Mouse (Mus musculus) embryonic fibroblast, embryonic 13.5 days (primary cell): ENCODE data around the gene B230104I21Rik.

Experiments
- CTCF ChIP-seq: IDR thresholded peaks from 2 replicates; pipeline ENCODE4 v1.5.1; 2011; ENCODE audit warnings: mild to moderate bottlenecking, control low read depth, low read length, moderate library complexity, borderline replicate concordance; ENCODE audit not compliant: insufficient read depth
- POLR2A ChIP-seq: IDR thresholded peaks from 2 replicates; pipeline ENCODE4 v1.6.1; 2011; ENCODE audit warnings: low read depth, mild to moderate bottlenecking, control low read depth, low read length, moderate library complexity

- no peak for TF ChIP-seq POLR2A
- no peak for TF ChIP-seq CTCF
These were observed 723 bp downstream of the B230104I21Rik start for GRCm38 (mm10) chr4:154336650-154337049.
